Mouse (Mus musculus): ENCODE measurements around the gene Ankrd17.

Gene Ankrd17

DNA sequence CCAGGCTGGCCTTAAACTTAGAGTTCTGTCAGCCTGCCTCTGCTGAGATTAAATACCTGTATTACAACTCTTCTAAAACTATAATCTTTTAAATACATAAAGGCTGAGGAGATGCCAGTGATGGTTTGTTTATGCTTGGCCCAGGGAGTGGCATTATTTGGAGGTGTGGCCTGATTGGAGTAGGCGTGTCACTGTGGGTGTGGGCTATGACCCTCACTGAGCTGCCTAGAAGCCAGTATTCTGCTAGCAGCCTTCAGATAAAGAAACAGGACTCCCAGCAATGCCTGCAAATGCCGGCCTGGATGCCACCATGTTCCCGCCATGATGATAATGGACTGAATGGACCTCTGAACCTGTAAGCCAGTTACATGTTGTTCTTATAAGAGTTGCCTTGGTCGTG is 119.8 kb downstream of the Ankrd17 start:
- POLR2A ChIA-PET, result interaction anchor here (0.5 to 9.1 kb wide), 19 partner anchors 10 to 119 kb away, joined by 3 to 121 read pairs (median 4); partner anchors contain the start of gene Ankrd17 (in 1 of the 4)
- CTCF ChIA-PET, result no interaction called here

DNA sequence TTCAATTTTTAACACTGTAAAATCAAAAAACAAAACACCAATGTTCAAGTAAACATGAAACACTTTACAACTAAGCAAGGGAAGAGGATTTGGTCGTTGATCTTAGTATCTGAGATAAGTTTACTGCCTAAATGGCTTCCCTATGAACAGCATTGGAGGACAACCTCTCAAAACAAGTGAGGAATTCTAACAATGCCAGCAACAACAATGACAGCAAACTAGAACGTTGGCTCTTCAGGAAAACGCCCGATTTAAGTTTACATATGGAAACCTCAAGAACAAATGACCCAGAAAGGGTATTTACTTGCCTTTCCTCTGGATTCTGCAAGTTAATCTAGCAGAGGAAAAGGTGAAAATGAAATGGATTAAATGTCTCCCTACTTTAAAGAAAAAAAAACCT is 121.0 kb downstream of the Ankrd17 start:
- ChIA-PET POLR2A (interaction anchor here (0.6 to 9.1 kb wide), 11 partner anchors 9 to 380 kb away, joined by 3 to 121 read pairs (median 4); no protein-coding TSS in a partner anchor), CTCF (no interaction called here)

DNA sequence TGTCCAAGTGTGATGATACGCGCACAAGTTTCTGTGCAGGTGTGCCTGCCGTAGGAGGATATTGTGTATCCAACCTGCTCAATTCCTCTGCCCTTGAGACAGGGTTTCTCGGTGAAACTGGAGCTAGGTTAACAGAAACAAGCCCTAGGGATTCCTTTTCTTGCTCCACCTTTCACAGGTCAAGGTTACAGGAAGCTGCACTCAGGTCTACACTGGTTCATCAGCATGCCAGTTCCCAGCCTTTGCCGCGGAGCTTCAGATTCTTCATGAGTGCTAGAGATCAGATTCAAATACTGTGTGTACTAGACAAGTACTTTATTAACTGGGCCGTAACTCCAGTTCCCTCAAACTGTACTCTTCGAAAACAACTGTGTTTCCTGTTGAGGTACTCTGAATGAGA is 131.2 kb downstream of the Ankrd17 start:
- POLR2A ChIA-PET, result interaction anchor here (0.6 to 8.3 kb wide), 42 partner anchors 8 to 131 kb away, joined by 3 to 121 read pairs (median 4); partner anchors contain the start of genes Cox18 (in 2 of the 4), Ankrd17 (in 1 of the 4) and Gm9958 (in 1 of the 4)
- CTCF ChIA-PET, result interaction anchor here in 1 of 4 experiments (0.6 kb wide), 1 partner anchor 130 kb away, joined by 4 read pairs; no protein-coding TSS in a partner anchor

DNA sequence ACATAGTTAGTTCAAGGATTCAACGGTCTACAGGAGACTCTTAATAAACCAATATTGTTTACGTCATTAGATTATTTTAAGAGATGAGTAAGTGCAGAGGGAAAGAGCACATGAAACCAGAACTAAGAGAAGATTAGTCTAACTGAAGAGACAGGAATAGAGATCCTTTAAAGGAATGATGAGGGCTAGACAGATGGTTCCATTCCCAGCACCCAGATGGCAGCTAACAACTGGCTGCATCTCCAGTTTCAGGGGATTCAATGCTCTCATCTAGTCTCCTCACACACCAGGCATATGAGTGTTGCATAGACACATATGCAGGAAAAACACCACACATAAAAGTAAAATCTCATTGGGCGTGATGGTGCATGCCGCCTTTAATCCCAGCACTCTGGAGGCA is 133.1 kb downstream of the Ankrd17 start:
- CTCF ChIA-PET, result no interaction called here
- POLR2A ChIA-PET, result interaction anchor here in 3 of 4 experiments (1.2 to 8.3 kb wide), 4 partner anchors 8 to 14 kb away, joined by 3 to 121 read pairs (median 22); partner anchors contain the start of gene Cox18 (in 3 of the 3)

DNA sequence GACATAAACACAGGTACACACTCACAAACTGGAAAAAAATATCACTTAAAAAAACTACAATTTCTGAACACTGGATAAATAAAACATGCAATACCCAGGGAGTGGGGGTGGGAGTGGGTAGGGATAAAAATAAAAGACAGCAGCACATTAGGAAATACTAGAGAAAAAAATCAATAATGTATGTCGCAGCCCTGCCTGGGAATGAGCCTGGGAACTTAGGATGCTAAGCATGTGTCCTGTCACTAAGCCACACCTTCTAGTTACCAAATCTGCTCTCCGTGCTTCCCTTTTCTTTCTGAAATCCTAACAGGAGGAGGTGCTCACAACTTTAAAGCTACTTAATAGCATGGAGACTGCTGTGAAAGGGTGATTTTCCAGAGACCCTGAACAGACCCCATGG is 136.6 kb downstream of the Ankrd17 start:
- CTCF ChIA-PET, result interaction anchor here in 1 of 4 experiments (0.6 kb wide), 1 partner anchor 149 kb away, joined by 3 read pairs; no protein-coding TSS in a partner anchor
- POLR2A ChIA-PET, result interaction anchor here in 1 of 4 experiments (1.4 to 8.3 kb wide), 2 partner anchors 10 to 18 kb away, joined by 3 to 121 read pairs; no protein-coding TSS in a partner anchor

DNA sequence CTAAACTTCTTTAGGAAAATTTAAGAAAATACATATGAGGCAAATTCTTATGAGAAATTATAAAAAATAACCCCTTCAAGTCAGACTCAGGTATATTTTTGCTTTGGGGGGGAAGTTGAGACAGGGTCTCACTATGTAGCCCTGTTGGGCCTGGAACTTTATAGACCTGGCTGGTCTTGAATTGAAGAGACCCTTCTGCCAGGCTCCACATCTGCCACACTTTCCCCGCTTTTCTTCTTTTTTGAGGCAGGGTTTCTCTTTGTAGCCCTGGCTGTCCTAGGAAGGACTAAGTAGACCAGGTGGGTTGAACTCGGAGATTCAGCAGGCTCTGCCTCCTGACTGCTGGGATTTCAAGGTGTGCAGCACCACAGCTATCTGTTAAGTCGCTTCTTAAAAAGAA is 139.7 kb downstream of the Ankrd17 start:
- POLR2A ChIA-PET, result interaction anchor here in 2 of 4 experiments (2.9 to 3.0 kb wide), 2 partner anchors 8 kb away, joined by 22 read pairs; no protein-coding TSS in a partner anchor
- CTCF ChIA-PET, result no interaction called here

DNA sequence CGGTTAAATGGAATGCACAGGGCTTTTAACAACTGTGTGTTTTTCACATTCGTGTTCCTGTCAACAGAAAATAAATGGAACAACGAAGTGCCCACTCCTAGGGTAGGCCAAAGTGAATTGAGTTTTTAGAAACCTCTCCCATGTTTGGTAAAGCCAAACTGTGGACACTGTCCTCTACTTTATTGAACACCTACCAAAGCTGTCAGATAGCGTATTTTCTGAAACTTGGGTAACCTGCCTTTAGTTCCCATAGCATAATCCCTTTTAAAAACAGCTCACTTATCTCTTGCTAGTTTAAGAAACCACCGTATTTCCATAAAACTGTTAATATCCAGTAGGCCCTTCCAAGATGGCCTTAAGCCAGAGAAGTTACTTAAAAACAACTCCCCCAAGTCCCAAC is 141.6 kb downstream of the Ankrd17 start:
- CTCF ChIA-PET, result no interaction called here

DNA sequence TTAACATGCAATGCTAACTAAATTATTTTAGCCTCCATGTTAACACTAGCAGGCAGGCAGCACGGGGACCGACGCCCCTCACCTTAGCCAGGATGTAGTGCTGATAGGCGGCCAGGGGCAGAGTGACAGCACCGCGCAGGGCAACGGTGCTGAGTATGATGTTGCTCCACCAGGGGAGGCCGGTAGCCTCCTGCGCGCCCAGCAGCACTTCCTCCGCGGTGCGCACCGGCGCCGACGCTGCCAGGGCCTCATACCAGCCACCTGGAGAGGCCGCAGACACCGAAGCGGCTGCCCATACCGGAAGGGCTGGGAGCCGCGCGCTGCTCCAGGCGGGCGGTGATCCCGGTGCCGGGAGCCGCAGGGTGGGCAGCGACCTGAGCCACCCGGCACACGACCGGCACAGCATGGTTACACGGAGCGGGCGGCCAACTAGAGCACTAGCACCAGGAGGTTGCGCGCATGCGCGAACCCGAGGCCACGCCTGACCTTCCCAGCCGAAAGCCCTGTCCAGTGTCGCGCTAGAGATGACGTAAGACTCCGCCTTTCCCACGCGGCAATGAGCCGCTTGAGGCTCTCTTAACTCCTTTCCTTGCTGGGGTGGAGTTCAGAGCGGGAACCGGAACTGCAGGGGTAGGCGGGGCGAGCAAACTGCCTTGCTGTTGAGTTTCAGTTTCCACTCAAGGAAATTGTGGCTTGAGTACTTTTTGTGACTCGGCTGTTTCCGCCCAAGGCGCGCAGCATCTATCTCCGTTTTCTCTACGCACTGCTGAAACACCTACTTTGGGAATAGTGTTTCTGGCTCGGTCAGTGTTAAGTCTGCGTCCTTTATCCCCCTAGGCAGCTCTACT is 142.6 kb downstream of the Ankrd17 start, which contains the start of gene Cox18:
Gene Cox18, minus strand, starts transcription at position 468 of the 848 bp plus-strand sequence.
- ChIA-PET POLR2A (interaction anchor here in 3 of 4 experiments (0.6 to 3.0 kb wide), 8 partner anchors 10 to 569 kb away, joined by 3 to 22 read pairs (median 4); no protein-coding TSS in a partner anchor), CTCF (no interaction called here)

More for the DNA sequence above, 141.6 kb downstream of the Ankrd17 start:
- POLR2A ChIA-PET, result interaction anchor here (0.5 to 3.0 kb wide), 9 partner anchors 9 to 61 kb away, joined by 3 to 22 read pairs (median 4); no protein-coding TSS in a partner anchor

DNA sequence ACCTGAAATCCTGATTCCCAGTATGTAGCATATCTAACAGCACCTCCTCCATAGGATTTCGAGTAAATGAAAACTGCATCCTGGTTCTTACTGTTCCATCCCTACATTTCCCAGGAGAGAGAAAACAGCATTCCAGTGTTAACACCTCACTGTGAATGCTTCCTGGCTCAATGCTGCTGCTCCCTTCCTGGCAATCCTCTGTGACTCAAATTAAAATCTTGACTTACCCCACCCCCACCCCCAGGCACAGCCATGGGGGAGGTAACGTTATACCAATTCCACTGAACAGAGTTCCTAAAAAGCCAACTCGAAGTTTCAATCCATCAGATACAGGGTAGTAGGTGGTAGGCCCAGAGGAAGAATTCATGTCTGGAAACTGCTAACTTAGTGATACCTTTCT is 143.4 kb downstream of the Ankrd17 start:
- CTCF ChIA-PET, result no interaction called here
- POLR2A ChIA-PET, result interaction anchor here in 1 of 4 experiments (0.7 kb wide), 1 partner anchor 22 kb away, joined by 3 read pairs; no protein-coding TSS in a partner anchor

DNA sequence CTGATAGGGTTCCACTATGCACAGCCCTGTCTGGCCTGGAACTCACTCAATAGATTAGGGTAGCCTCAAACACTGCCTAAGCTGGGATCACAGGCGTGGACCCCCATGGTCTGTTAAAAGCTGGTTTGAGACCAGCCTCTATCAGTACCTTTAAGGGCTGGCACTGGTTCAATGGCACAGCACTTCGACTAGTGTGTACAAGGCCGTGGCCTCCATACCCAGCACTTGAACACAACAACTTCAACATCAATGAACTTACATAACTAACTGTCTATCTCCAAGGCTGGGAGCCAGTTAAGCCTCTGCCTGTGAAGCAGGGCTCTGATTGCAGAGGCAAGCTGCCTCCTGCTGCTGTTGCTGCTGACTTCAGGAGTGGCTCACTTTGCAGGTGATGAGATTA is 148.6 kb downstream of the Ankrd17 start:
- POLR2A ChIA-PET, result interaction anchor here in 2 of 4 experiments (0.7 to 3.6 kb wide), 6 partner anchors 17 to 377 kb away, joined by 3 to 21 read pairs (median 4); partner anchors contain the start of gene Ankrd17 (in 1 of the 2)
- CTCF ChIA-PET, result no interaction called here

DNA sequence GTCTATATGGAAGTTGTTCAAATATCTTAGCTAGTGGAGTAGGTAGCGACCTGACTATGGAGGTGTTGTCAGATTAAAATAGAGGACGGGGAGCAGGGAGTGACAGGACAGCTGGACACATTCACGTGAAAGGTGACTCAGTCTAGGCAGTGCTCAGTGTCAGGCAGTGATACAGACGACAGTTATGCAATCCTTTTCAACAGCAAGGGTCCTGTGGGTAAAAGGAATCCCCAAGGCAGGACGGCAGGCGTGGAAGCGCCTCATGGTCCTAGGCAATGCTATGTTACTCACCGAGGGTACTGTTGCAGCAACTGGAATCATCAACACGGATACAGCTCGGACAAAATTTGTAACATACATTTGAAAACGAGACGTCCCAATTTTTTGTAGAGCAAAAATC is 149.2 kb downstream of the Ankrd17 start:
- POLR2A ChIA-PET, result interaction anchor here in 1 of 4 experiments (0.8 to 1.4 kb wide), 4 partner anchors 10 to 140 kb away, joined by 3 to 5 read pairs (median 4); no protein-coding TSS in a partner anchor
- CTCF ChIA-PET, result no interaction called here

DNA sequence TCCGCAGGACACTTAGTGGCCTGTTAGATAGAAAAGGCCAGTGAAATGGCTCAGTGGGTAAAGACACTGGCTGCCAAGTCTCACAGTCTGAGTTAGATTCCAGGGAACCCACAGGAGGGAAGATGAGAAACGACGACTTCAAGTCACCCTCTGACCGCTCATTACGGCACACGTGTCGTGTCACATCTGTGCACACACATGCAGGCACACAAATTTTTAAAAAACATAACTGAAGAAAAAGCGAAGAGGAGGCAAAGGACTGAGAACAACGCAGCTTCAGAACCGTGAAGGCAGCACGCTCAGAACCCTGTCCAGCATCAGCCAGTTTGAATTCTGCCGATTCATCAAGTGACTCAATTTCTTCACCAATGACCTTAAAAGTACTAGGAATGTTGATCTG is 153.0 kb downstream of the Ankrd17 start:
- CTCF ChIA-PET, result interaction anchor here in 3 of 4 experiments (0.6 to 1.7 kb wide), 8 partner anchors 10 to 376 kb away, joined by 3 to 6 read pairs (median 4); no protein-coding TSS in a partner anchor

DNA sequence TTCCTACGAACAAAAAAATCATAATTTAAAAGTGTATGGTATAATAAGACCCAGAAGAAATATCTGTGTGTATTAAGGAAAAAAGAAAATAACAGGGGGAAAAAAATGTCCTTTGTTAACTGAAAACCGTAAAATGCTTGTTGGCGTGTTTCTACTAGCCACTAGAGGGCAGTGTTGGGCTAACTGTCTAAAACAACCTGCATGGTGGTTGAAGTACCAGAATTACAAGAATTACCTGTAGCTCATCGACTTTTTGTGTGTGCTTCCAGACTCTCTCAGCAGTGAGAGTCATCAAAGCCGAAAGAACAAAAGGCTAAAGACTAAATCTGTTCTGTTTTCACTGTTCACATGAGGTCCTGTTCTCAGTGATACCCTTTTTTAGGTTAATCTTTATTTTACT is 163.2 kb downstream of the Ankrd17 start:
- CTCF ChIA-PET, result interaction anchor here (0.5 to 2.5 kb wide), 25 partner anchors 9 to 450 kb away, joined by 3 to 7 read pairs (median 3); no protein-coding TSS in a partner anchor
- POLR2A ChIA-PET, result interaction anchor here in 2 of 4 experiments (0.6 to 2.2 kb wide), 12 partner anchors 10 to 761 kb away, joined by 3 to 6 read pairs (median 3); partner anchors contain the start of gene Ankrd17 (in 1 of the 2)

More for the DNA sequence above, 153.0 kb downstream of the Ankrd17 start:
- POLR2A ChIA-PET, result interaction anchor here (0.6 to 4.0 kb wide), 9 partner anchors 10 to 152 kb away, joined by 3 to 13 read pairs (median 4); no protein-coding TSS in a partner anchor

DNA sequence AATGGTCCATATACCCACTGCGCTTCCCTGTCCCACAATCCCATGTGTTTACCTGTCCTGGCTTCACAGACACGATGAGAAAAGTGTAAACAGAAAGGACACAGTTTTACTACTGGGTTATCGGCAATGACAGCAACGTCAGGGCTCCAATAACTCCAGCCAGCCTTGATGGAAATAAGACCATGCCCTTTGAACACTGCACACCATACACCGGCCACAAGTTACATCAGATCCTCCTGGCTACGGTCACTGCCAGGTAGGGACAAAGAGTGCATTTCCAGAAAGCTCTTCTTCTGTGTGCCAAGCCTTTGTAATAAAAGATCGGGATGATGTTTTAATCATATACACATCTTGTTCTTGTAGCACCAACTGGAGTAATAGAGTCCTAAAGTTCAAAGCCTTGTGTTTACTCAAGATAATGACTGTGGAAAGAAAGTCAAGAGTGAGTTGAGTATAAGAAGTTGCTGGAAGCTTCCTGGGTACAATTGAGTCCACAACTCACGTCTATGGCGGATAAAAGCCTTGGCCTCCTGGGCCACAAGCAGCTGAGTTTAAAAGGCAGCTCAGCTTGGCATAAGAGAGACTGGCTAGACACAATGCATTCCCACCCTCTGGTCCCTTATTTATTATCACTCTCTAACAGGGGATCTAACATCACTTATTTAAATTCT is 163.8 kb downstream of the Ankrd17 start:
- ChIA-PET POLR2A (interaction anchor here in 2 of 4 experiments (0.8 to 2.2 kb wide), 8 partner anchors 10 to 162 kb away, joined by 3 to 6 read pairs (median 3); no protein-coding TSS in a partner anchor), CTCF (interaction anchor here (0.6 to 2.5 kb wide), 21 partner anchors 8 to 450 kb away, joined by 3 to 7 read pairs (median 4); no protein-coding TSS in a partner anchor)

DNA sequence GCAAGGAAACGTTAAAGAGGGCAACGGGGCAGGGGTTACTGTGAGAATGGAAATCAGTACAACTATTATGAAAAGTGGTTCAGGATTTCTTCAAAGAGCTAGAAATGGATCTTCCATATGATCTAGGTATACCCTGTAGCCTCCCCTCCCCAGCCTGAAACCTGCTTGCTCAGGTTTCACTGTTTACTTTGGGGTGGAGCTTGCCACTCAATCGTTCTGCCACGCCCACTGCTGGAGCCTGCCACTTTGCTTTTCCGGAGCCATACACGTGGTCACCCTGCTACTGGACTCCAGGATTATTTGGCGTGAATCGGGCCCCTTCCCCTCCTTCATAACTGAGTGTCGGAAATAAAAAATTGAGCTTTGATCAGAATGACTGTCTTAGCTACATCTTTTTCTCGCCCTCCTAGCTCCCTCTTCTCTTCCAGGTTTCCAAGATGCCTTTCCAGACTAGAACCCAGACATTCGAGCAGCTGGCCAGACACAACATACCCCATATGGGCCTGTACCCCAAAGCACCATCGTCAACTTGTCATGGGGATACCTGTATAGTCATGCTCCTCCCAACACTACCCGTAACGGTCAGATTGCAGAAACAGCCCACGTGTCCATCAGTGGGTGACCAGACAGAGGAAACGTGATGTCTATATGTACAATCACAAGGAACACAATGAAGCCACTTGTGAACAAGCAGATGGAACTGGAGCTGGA is 166.3 kb downstream of the Ankrd17 start:
- CTCF ChIA-PET, result no interaction called here
- POLR2A ChIA-PET, result interaction anchor here in 2 of 4 experiments (1.1 to 1.7 kb wide), 2 partner anchors 47 to 164 kb away, joined by 3 to 4 read pairs; no protein-coding TSS in a partner anchor

DNA sequence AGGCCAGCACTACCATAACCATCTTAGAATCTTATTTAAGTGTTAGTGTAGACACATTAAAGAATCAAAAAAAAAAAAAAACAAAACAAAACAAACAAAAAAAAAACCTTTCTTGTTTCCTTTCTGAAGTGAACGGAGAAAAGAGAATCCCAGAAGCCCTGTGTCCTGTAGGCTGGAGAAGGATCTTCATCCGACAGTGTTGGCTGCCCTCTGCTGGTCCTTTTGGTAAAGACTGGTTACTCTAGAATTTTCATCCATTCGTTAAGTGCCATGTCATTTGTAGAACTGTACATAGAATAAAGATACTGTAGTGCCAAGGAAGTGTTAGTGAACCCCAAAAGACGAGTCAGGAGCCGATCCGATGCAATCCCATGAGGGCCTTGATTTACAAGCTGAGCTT is 171.5 kb downstream of the Ankrd17 start:
- ChIA-PET CTCF (interaction anchor here in 2 of 4 experiments (0.6 to 0.9 kb wide), 3 partner anchors 8 to 1403 kb away, joined by 3 to 5 read pairs (median 4); no protein-coding TSS in a partner anchor), POLR2A (no interaction called here)

DNA sequence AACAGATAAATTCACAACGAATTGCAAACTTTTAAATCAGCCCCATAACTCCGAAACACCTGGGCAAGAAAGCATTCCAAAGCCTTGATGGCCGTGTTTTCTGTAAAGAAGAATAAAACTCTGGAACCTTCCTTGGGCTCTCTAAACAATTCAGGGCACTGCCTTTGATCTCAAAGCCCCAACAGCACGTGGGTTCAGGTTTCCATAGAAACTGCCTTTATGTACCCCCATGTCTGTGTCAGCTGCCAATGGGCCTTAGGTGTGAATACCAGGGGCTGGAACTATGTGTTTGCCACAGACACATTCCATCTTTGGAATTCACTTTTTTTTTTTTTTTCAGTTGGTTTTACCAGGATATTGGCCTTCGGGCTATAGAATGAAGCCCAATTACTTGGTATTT is 183.6 kb downstream of the Ankrd17 start:
- POLR2A ChIA-PET, result no interaction called here
- CTCF ChIA-PET, result no interaction called here

DNA sequence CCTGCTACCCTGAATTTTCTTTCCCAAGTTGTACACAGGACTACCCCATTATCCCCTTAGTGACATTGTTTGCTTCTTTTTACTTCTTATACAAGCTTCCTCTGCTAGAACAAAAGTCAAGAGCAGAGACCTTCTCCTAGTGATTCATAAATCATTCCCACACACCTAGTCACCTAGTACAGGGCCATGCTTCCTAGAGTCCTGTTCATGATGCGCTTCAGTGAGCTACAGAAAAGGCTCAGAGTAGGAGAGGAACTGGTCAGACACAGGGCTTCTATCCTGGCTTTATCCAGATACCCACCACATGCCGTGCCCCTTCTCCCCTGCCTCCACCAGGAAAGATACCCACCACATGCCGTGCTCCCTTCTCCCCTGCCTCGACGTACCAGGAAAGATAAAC is 187.3 kb downstream of the Ankrd17 start:
- POLR2A ChIA-PET, result no interaction called here
- CTCF ChIA-PET, result interaction anchor here in 1 of 4 experiments (0.6 kb wide), 1 partner anchor 502 kb away, joined by 3 read pairs; no protein-coding TSS in a partner anchor

All from embryonic stem cell, embryonic (primary cell).